Mouse (Mus musculus) bone marrow, adult 2 months (tissue): ENCODE measurements at regions not wholly inside any gene's neighbourhood (a gene's known extent, or its start where the extent isn't known, plus 50 kb on each side); places are given as distances from the start of the nearest gene placed in this dataset.

ENCODE experiments used
- CTCF ChIP-seq: fragments of 200-500 bp; IDR thresholded peaks from 2 replicates; pipeline ENCODE4 v1.5.1; 2011; ENCODE audit warnings: low read length, control low read depth; ENCODE audit not compliant: control insufficient read depth, insufficient read depth
- POLR2A ChIP-seq: fragments of 200-500 bp; IDR thresholded peaks from 2 replicates; pipeline ENCODE4 v1.6.1; 2011; ENCODE audit warnings: low read depth, mild to moderate bottlenecking, control low read depth, low read length, borderline replicate concordance; ENCODE audit not compliant: control insufficient read depth

GRCm38 (mm10) chr8:128155604-128156003, 202.8 kb upstream of the Nrp1 start:
- no peak for TF ChIP-seq CTCF
- TF ChIP-seq POLR2A = no peak
